Mouse (Mus musculus): ENCODE data around the gene Espl1. TPM values are rescaled to one million over a fixed set of nuclear protein-coding genes. Genes with fewer than 3 reads are reported as not detected.

Espl1 gene
- 50.6 and 54.2 TPM in 2 replicates for polyA plus RNA-seq (2014; fragmentation: Nextera tagmentation; extraction: Ambion mirVana)

- peak within 1 kb of the TSS; percentile 72 for H3K9ac ChIP-seq (ENCODE audit: low read depth, low read length)
- 7% methylated on average over 25 of the region's 25 CpGs for WGBS
- peak within 1 kb of the TSS; percentile 68 for H3K4me2 ChIP-seq
- H3K27ac ChIP-seq (ENCODE audit: low read depth, low read length): peak within 1 kb of the TSS; percentile 46; the same call in 1 of the 2 replicates
- no peaks in the 10 kb centered on the region for H3K9me3 ChIP-seq (ENCODE audit: control insufficient read depth, low read length)
- H3K27me3 ChIP-seq (replicated peaks; ENCODE audit: control insufficient read depth, insufficient read depth, low read length): no peaks in the 10 kb centered on the region
- ATAC-seq (replicated peaks; ENCODE audit: low FRiP score) (peak; percentile 98), DNase-seq (ENCODE audit: low spot score) (peak; percentile 93)
- H3K4me3 ChIP-seq (ENCODE audit: low read depth, low read length): peak within 1 kb of the TSS; percentile 72
- peaks cover 20% of the 10 kb centered on the region for H3K36me3 ChIP-seq (ENCODE audit: control insufficient read depth, insufficient read depth, low read length)
- peaks cover 3% of the 10 kb centered on the region for H3K4me1 ChIP-seq (replicated peaks; ENCODE audit: control insufficient read depth, insufficient read depth, low read length)
These were observed at the start of gene Espl1 for GRCm38 (mm10) chr15:102295633-102296367. Gene Espl1, plus strand, starts transcription at chr15:102296266.

DNA sequence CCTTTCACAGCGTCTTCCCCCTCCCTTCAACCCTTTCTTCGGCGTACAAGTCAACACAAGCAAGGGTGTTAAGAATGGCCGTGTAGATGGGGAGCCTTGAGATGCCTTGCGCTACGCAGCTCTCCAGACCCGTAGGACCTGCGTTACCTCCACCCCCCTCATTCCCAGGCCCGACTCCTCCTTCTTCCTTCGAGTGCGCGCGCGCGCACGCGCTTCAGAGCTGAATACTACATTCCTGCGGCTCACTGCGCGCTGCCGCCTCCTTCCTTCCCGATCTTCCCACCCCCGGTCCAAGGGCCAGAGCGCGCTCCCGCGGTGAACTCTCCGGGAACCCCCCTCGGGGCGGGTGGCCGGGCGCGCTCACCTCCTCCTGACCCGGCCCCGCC, 49.2 kb upstream of the Espl1 start:
- under 1% methylated on average over 35 of the region's 35 CpGs for WGBS
- 0 out of 2 replicates have a peak overlapping the region, but pooled peaks have one; percentile 58 for H3K9ac ChIP-seq (ENCODE audit: low read depth, low read length)
- DNase-seq (ENCODE audit: low spot score) (peak; percentile 85), ATAC-seq (replicated peaks; ENCODE audit: low FRiP score) (peak; percentile 39)
- peak overlapping the region; percentile 89 for H3K4me2 ChIP-seq
- peaks cover 84% of the 10 kb centered on the region for H3K27me3 ChIP-seq (replicated peaks; ENCODE audit: control insufficient read depth, insufficient read depth, low read length)
- no peaks in the 10 kb centered on the region for H3K9me3 ChIP-seq (ENCODE audit: control insufficient read depth, low read length)
- H3K27ac ChIP-seq (ENCODE audit: low read depth, low read length): peak overlapping the region; percentile 81
- H3K4me1 ChIP-seq (replicated peaks; ENCODE audit: control insufficient read depth, insufficient read depth, low read length): peaks cover 46% of the 10 kb centered on the region
- peak overlapping the region; percentile 51 for H3K4me3 ChIP-seq (ENCODE audit: low read depth, low read length)
- no peaks in the 10 kb centered on the region for H3K36me3 ChIP-seq (ENCODE audit: control insufficient read depth, insufficient read depth, low read length)

DNA sequence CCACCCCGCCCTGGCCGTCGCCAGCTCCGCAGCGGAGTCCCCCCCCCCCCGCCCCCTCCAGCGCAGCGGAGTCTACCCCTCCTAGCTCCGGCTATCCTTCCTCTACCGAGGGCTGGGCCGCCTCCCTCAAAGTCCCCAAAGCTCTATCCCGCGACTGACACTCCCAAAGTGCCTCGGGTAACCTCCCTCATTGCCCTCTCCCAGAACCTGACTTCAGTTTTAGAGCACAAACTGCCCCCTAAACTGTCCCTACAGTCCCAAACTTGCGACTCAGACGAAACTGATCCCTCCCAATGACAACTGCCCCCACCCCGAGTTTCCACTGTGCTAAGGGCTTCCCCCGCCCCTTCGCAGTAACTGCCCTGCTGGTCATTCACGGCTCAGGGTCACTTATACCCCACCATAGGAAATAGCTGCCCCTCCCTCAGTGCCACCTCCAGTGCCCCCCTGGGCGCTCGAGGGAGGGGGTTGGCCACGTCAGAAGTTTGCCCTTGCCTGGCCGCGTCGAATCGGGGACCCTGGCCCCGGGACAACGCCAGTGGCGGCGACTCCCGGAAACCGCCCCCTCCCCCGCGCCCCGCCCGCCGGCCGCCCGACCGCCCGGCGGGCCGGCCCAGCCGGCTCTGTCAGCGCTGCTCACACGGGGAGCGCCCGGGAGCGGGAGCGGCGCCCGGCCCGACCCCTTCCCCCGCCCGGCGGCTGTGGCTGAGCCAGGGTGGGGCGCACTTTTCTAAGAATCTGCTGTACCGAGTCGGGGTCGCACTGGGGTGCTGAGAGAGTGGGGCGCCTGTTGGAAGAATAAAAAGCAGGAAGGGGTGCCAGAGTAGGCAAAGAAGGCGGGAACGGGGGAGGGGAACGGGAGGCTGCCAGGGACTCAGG, 48.6 kb upstream of the Espl1 start:
- H3K4me1 ChIP-seq (replicated peaks; ENCODE audit: control insufficient read depth, insufficient read depth, low read length): peaks cover 45% of the 10 kb centered on the region

DNA sequence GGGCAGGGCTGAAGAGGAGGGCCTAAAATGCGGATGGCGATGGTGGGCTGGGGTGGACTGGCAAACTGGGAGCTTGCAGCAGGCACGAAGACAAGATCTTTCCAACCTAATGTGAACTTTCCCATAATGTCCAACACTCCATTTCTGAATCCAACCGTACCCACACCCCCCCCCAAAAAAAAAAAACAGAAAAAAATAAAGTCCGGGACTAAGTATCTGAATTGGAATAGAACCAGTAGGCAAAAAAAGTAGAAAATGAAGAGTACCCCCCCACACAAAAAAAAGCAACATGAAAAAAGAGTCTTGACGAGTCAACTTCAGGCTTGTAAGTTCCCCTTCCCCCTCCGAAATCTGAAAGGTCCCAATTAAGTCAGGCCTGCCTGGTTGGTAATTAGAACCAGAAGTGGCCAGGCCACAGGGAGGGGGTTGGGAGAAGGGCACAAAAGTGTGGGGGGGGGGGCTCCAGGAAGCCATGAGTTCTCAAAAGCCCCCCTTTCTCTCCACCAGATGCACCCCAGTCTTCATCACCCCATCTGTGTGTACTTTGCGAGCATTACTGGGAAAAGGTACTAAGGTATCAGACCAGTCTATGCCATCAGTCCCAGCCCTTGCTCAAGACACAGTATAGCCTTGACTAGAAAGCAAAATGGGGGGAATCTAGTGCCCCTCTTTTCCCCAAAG, 47.8 kb upstream of the Espl1 start:
- WGBS: 14% methylated on average over 8 of the region's 8 CpGs
- Histone ChIP-seq H3K4me3 (ENCODE audit: low read depth, low read length) (peak overlapping the region; percentile 51), H3K27me3 (replicated peaks; ENCODE audit: control insufficient read depth, insufficient read depth, low read length) (peaks cover 93% of the 10 kb centered on the region), H3K9me3 (ENCODE audit: control insufficient read depth, low read length) (no peaks in the 10 kb centered on the region), H3K9ac (ENCODE audit: low read depth, low read length) (peak overlapping the region; percentile 58), H3K36me3 (ENCODE audit: control insufficient read depth, insufficient read depth, low read length) (no peaks in the 10 kb centered on the region), H3K27ac (ENCODE audit: low read depth, low read length) (peak overlapping the region; percentile 81), H3K4me1 (replicated peaks; ENCODE audit: control insufficient read depth, insufficient read depth, low read length) (peaks cover 38% of the 10 kb centered on the region), H3K4me2 (peak overlapping the region; percentile 89)
- ATAC-seq (replicated peaks; ENCODE audit: low FRiP score) (no peak), DNase-seq (ENCODE audit: low spot score) (no peak)

More for the DNA sequence above, 48.6 kb upstream of the Espl1 start:
- H3K36me3 ChIP-seq (ENCODE audit: control insufficient read depth, insufficient read depth, low read length): no peaks in the 10 kb centered on the region
- WGBS: 1% methylated on average over 65 of the region's 65 CpGs
- ATAC-seq (replicated peaks; ENCODE audit: low FRiP score) (peak; percentile 38), DNase-seq (ENCODE audit: low spot score) (peak; percentile 80)
- peak overlapping the region; percentile 89 for H3K4me2 ChIP-seq
- peak overlapping the region; percentile 51 for H3K4me3 ChIP-seq (ENCODE audit: low read depth, low read length)
- peak overlapping the region; percentile 81 for H3K27ac ChIP-seq (ENCODE audit: low read depth, low read length)
- H3K27me3 ChIP-seq (replicated peaks; ENCODE audit: control insufficient read depth, insufficient read depth, low read length): peaks cover 90% of the 10 kb centered on the region
- peak overlapping the region; percentile 58 for H3K9ac ChIP-seq (ENCODE audit: low read depth, low read length)
- H3K9me3 ChIP-seq (ENCODE audit: control insufficient read depth, low read length): no peaks in the 10 kb centered on the region

GRCm38 (mm10) chr15:102248812-102249191, 47.3 kb upstream of the Espl1 start:
- H3K4me2 ChIP-seq: peak overlapping the region; percentile 89; the same call in 1 of the 2 replicates
- DNase-seq (ENCODE audit: low spot score) (no peak), ATAC-seq (replicated peaks; ENCODE audit: low FRiP score) (no peak)
- H3K27me3 ChIP-seq (replicated peaks; ENCODE audit: control insufficient read depth, insufficient read depth, low read length): peaks cover 91% of the 10 kb centered on the region
- peaks cover 32% of the 10 kb centered on the region for H3K4me1 ChIP-seq (replicated peaks; ENCODE audit: control insufficient read depth, insufficient read depth, low read length)
- no peak overlapping the region for H3K4me3 ChIP-seq (ENCODE audit: low read depth, low read length)
- 0% methylated on average over 3 of the region's 3 CpGs for WGBS
- no peaks in the 10 kb centered on the region for H3K9me3 ChIP-seq (ENCODE audit: control insufficient read depth, low read length)
- peak overlapping the region; percentile 81; the same call in 1 of the 2 replicates for H3K27ac ChIP-seq (ENCODE audit: low read depth, low read length)
- H3K36me3 ChIP-seq (ENCODE audit: control insufficient read depth, insufficient read depth, low read length): no peaks in the 10 kb centered on the region
- H3K9ac ChIP-seq (ENCODE audit: low read depth, low read length): no peak overlapping the region

DNA sequence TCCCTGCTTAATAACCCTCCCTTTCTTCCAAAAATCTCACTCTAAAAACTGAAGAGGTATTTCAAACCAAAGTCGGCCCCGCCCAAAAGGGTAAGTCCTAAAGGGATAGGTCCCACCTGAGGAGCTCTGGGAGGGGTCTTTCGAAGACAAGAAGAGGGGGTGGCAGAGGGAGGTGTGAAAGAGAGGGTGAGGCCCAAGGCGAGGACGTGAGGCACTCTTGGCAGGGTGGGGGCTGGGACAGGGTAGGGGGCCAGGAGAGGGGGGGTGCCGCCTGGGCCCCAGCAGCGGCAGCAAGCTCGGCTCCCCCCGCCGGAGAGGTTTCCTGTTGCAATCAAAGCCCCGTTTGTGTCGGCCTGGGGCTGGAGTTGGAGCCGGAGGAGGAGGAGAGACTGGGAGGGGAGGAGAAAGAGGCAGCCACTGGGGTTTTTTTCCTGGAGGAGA, 46.8 kb upstream of the Espl1 start:
- 4% methylated on average over 13 of the region's 13 CpGs for WGBS
- peaks cover 28% of the 10 kb centered on the region for H3K4me1 ChIP-seq (replicated peaks; ENCODE audit: control insufficient read depth, insufficient read depth, low read length)
- no peak overlapping the region for H3K9ac ChIP-seq (ENCODE audit: low read depth, low read length)
- H3K36me3 ChIP-seq (ENCODE audit: control insufficient read depth, insufficient read depth, low read length): no peaks in the 10 kb centered on the region
- no peak overlapping the region for H3K4me3 ChIP-seq (ENCODE audit: low read depth, low read length)
- H3K27me3 ChIP-seq (replicated peaks; ENCODE audit: control insufficient read depth, insufficient read depth, low read length): peaks cover 91% of the 10 kb centered on the region
- DNase-seq (ENCODE audit: low spot score): no peak
- peak overlapping the region; percentile 2; the same call in 1 of the 2 replicates for H3K27ac ChIP-seq (ENCODE audit: low read depth, low read length)
- H3K9me3 ChIP-seq (ENCODE audit: control insufficient read depth, low read length): no peaks in the 10 kb centered on the region
- no peak for ATAC-seq (replicated peaks; ENCODE audit: low FRiP score)
- H3K4me2 ChIP-seq: peak overlapping the region; percentile 44

DNA sequence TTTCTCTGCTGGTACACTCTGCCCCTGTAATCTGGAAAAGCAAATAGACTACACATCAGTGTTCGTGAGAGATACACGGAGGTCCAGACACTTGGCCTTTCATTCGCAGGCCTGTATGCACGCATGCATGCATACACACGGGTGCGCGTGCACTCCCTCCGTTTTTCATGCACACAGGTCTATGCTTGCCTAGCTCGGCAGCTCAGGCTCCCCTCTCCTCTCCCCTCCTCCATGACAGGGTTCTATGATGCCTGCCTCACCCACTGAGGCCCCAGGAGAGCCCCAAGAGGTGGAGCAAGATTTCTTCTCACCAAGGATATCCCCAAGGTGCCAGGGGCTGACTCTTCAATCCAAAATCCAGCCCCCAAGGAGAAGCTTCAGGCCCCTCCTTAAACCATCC, 46.1 kb upstream of the Espl1 start:
- ATAC-seq (replicated peaks; ENCODE audit: low FRiP score): no peak
- Histone ChIP-seq H3K27ac (ENCODE audit: low read depth, low read length) (peak overlapping the region; percentile 2; the same call in 1 of the 2 replicates), H3K4me1 (replicated peaks; ENCODE audit: control insufficient read depth, insufficient read depth, low read length) (peaks cover 23% of the 10 kb centered on the region), H3K4me2 (peak overlapping the region; percentile 44; the same call in 1 of the 2 replicates), H3K27me3 (replicated peaks; ENCODE audit: control insufficient read depth, insufficient read depth, low read length) (peaks cover 87% of the 10 kb centered on the region), H3K9ac (ENCODE audit: low read depth, low read length) (0 out of 2 replicates have a peak overlapping the region, but pooled peaks have one; percentile 12), H3K9me3 (ENCODE audit: control insufficient read depth, low read length) (no peaks in the 10 kb centered on the region), H3K4me3 (ENCODE audit: low read depth, low read length) (no peak overlapping the region), H3K36me3 (ENCODE audit: control insufficient read depth, insufficient read depth, low read length) (no peaks in the 10 kb centered on the region)
- DNase-seq (ENCODE audit: low spot score): no peak
- 48% methylated on average over 9 of the region's 9 CpGs for WGBS

DNA sequence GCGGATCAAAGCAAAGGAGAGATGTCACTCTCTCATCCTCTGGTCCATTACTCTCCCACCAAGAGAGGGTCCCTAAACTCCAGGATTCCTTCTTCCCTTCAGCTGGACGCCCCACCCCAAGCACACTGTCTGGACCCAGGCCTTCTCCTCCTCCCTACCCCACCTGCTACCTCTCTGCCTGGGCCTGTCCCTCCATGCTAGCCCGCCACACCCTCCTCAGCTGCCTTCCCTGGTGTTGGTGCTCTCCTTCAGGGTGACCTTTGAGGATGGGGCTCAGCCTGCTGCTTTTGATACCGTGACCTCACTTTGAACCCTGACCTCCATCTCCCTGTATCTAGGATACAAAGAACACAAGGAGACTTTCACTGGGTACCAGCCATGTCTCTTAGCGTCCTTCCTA, 45.5 kb upstream of the Espl1 start:
- H3K9me3 ChIP-seq (ENCODE audit: control insufficient read depth, low read length): no peaks in the 10 kb centered on the region
- no peaks in the 10 kb centered on the region for H3K36me3 ChIP-seq (ENCODE audit: control insufficient read depth, insufficient read depth, low read length)
- no peak overlapping the region for H3K4me2 ChIP-seq
- no peak for ATAC-seq (replicated peaks; ENCODE audit: low FRiP score)
- no peak overlapping the region for H3K9ac ChIP-seq (ENCODE audit: low read depth, low read length)
- no peak for DNase-seq (ENCODE audit: low spot score)
- 69% methylated on average over 5 of the region's 5 CpGs for WGBS
- H3K27ac ChIP-seq (ENCODE audit: low read depth, low read length): no peak overlapping the region
- H3K4me3 ChIP-seq (ENCODE audit: low read depth, low read length): no peak overlapping the region
- peaks cover 18% of the 10 kb centered on the region for H3K4me1 ChIP-seq (replicated peaks; ENCODE audit: control insufficient read depth, insufficient read depth, low read length)
- peaks cover 87% of the 10 kb centered on the region for H3K27me3 ChIP-seq (replicated peaks; ENCODE audit: control insufficient read depth, insufficient read depth, low read length)

Measured in liver, embryonic 11.5 days (tissue).